Mouse (Mus musculus) lung, embryonic 14.5 days (tissue): Measurements from ENCODE around the gene Smtnl2. TPM values are rescaled to one million over a fixed set of nuclear protein-coding genes. Genes with fewer than 3 reads are reported as not detected.

Source experiments
- ATAC-seq: fragments of 200-750 bp; cut with Nextera tagmentation; 2 replicates; pipeline ENCODE4 v1.8.0; 2017; ENCODE audit warnings: mild to moderate bottlenecking, moderate TSS enrichment, moderate library complexity; ENCODE audit not compliant: insufficient read depth
- DNase-seq: peaks from one replicate; pipeline ENCODE4 v3.0.0-alpha.2; 2015
- H3K27ac ChIP-seq: fragments of 300-500 bp; sonication (generic); 2 replicates; pipeline ENCODE4 v1.5.1; 2014; ENCODE audit warnings: low read depth, mild to moderate bottlenecking, moderate library complexity
- H3K27me3 ChIP-seq: fragments of 300-500 bp; sonication (generic); 2 replicates; pipeline ENCODE4 v1.6.1; 2014; ENCODE audit warnings: low read length, control low read depth; ENCODE audit not compliant: insufficient read depth
- H3K36me3 ChIP-seq: fragments of 300-500 bp; sonication (generic); 2 replicates; pipeline ENCODE4 v1.6.1; 2014; ENCODE audit warnings: control low read depth; ENCODE audit not compliant: insufficient read depth
- H3K4me1 ChIP-seq: fragments of 300-500 bp; sonication (generic); 2 replicates; pipeline ENCODE4 v1.6.1; 2014; ENCODE audit warnings: antibody characterized with exemption, control low read depth; ENCODE audit not compliant: insufficient read depth
- H3K4me2 ChIP-seq: fragments of 300-500 bp; sonication (generic); 2 replicates; pipeline ENCODE4 v1.6.1; 2014; ENCODE audit warnings: mild to moderate bottlenecking
- H3K4me3 ChIP-seq: fragments of 300-500 bp; sonication (generic); 2 replicates; pipeline ENCODE4 v1.5.1; 2014; ENCODE audit warnings: low read depth, low read length
- H3K9ac ChIP-seq: fragments of 300-500 bp; sonication (generic); 2 replicates; pipeline ENCODE4 v1.6.1; 2014
- H3K9me3 ChIP-seq: fragments of 300-500 bp; sonication (generic); 2 replicates; pipeline ENCODE4 v1.6.1; 2016; ENCODE audit warnings: low read depth, low read length, control low read depth
- CTCF ChIP-seq: IDR thresholded peaks from 2 replicates; pipeline ENCODE4 v1.5.1; 2016; ENCODE audit warnings: antibody characterized with exemption, low read depth
- WGBS: fragments of 180-500 bp; shearing (Covaris S2); extraction: QIAGEN DNeasy Blood & Tissue Kit; methylation state at CpG from one replicate; pipeline ENCODE4 v1.1.7; 2014; 5-methylcytosine and 5-hydroxymethylcytosine counted together
- polyA plus RNA-seq: library from polyadenylated mRNA; unstranded; fragments of >200 nt; fragmentation: Nextera tagmentation; extraction: Ambion mirVana; gene quantifications from 2 replicates; pipeline ENCODE4 v1.2.1, GENCODE M21; 2014

The Smtnl2 gene
- 107 and 122 TPM in 2 replicates for polyA plus RNA-seq

GRCm38 (mm10) chr11:72411093-72411921 is at the start of gene Smtnl2:
Gene Smtnl2 (minus strand): TSS chr11:72411713.
- ATAC-seq, result peak; percentile 94

GRCm38 (mm10) chr11:72458502-72458901 is 47.0 kb upstream of the Smtnl2 start:
- Histone ChIP-seq H3K9ac (no peak overlapping the region), H3K4me3 (no peak overlapping the region), H3K9me3 (no peaks in the 10 kb centered on the region), H3K27me3 (no peaks in the 10 kb centered on the region), H3K27ac (peak overlapping the region; percentile 81), H3K4me2 (peak overlapping the region; percentile 15; the same call in 1 of the 2 replicates), H3K4me1 (no peaks in the 10 kb centered on the region), H3K36me3 (no peaks in the 10 kb centered on the region)
- TF ChIP-seq CTCF, result no peak
- ATAC-seq (no peak), DNase-seq (no peak)
- 66% methylated on average over 3 of the region's 3 CpGs for WGBS

More at GRCm38 (mm10) chr11:72411093-72411921, at the start of gene Smtnl2:
- H3K27me3 ChIP-seq, result no peaks in the 10 kb centered on the region
- TF ChIP-seq CTCF, result peak; percentile 61
- peaks cover 23% of the 10 kb centered on the region for H3K4me1 ChIP-seq
- peak; percentile 96 for DNase-seq
- H3K9me3 ChIP-seq, result no peaks in the 10 kb centered on the region
- peak within 1 kb of the TSS; percentile 92 for H3K27ac ChIP-seq
- WGBS, result under 1% methylated on average over 82 of the region's 86 CpGs
- peak within 1 kb of the TSS; percentile 97 for H3K4me2 ChIP-seq
- H3K4me3 ChIP-seq, result peak within 1 kb of the TSS; percentile 94
- H3K9ac ChIP-seq, result peak within 1 kb of the TSS; percentile 87
- 0 out of 2 replicates have a peak, but pooled peaks cover 5% of the 10 kb centered on the region for H3K36me3 ChIP-seq

- WGBS, result 43% methylated on average over 12 of the region's 12 CpGs
- peak; percentile 71 for DNase-seq
- H3K27me3 ChIP-seq, result no peaks in the 10 kb centered on the region
- peaks cover under 1% of the 10 kb centered on the region; the same call in 1 of the 2 replicates for H3K36me3 ChIP-seq
- no peaks in the 10 kb centered on the region for H3K4me1 ChIP-seq
- no peaks in the 10 kb centered on the region for H3K9me3 ChIP-seq
- no peak overlapping the region for H3K4me3 ChIP-seq
- peak overlapping the region; percentile 15; the same call in 1 of the 2 replicates for H3K4me2 ChIP-seq
- H3K27ac ChIP-seq, result peak overlapping the region; percentile 81
- no peak overlapping the region for H3K9ac ChIP-seq
- peak; percentile 80 for ATAC-seq
- TF ChIP-seq CTCF, result no peak
These were observed 46.5 kb upstream of the Smtnl2 start for GRCm38 (mm10) chr11:72457995-72458496.

GRCm38 (mm10) chr11:72455694-72456093 is 44.2 kb upstream of the Smtnl2 start:
- 60% methylated on average over 5 of the region's 5 CpGs for WGBS
- no peaks in the 10 kb centered on the region for H3K4me1 ChIP-seq
- no peak overlapping the region for H3K4me2 ChIP-seq
- no peak overlapping the region for H3K27ac ChIP-seq
- H3K9me3 ChIP-seq, result no peaks in the 10 kb centered on the region
- DNase-seq (no peak), ATAC-seq (no peak)
- H3K36me3 ChIP-seq, result peaks cover 24% of the 10 kb centered on the region
- H3K9ac ChIP-seq, result no peak overlapping the region
- H3K4me3 ChIP-seq, result no peak overlapping the region
- no peak for TF ChIP-seq CTCF
- H3K27me3 ChIP-seq, result no peaks in the 10 kb centered on the region

- H3K4me3 ChIP-seq, result no peak overlapping the region
- H3K9me3 ChIP-seq, result no peaks in the 10 kb centered on the region
- no peak for ATAC-seq
- H3K27me3 ChIP-seq, result no peaks in the 10 kb centered on the region
- no peak for TF ChIP-seq CTCF
- DNase-seq, result no peak
- peaks cover 47% of the 10 kb centered on the region for H3K36me3 ChIP-seq
- H3K27ac ChIP-seq, result no peak overlapping the region
- H3K4me1 ChIP-seq, result no peaks in the 10 kb centered on the region
- no peak overlapping the region for H3K9ac ChIP-seq
- H3K4me2 ChIP-seq, result no peak overlapping the region
- WGBS, result 56% methylated on average over 15 of the region's 15 CpGs
These were observed 41.8 kb upstream of the Smtnl2 start for GRCm38 (mm10) chr11:72453105-72453953.

- Histone ChIP-seq H3K4me3 (no peak overlapping the region), H3K36me3 (peaks cover 59% of the 10 kb centered on the region), H3K4me1 (no peaks in the 10 kb centered on the region), H3K4me2 (no peak overlapping the region), H3K27ac (no peak overlapping the region), H3K9me3 (no peaks in the 10 kb centered on the region), H3K27me3 (no peaks in the 10 kb centered on the region), H3K9ac (no peak overlapping the region)
- DNase-seq (no peak), ATAC-seq (no peak)
- 88% methylated on average over 3 of the region's 3 CpGs for WGBS
- TF ChIP-seq CTCF, result no peak
These were observed 40.7 kb upstream of the Smtnl2 start for GRCm38 (mm10) chr11:72452140-72452665.
